Mouse (Mus musculus) testis, adult 2 months (tissue): ENCODE data around the gene Arid1b.

Source experiments
- CTCF ChIP-seq: fragments of 200-500 bp; IDR thresholded peaks from 2 replicates; pipeline ENCODE4 v1.5.1; 2012; ENCODE audit warnings: low read depth, mild to moderate bottlenecking, inconsistent platforms, low read length, moderate library complexity; ENCODE audit not compliant: control insufficient read depth, insufficient read depth, insufficient replicate concordance
- POLR2A ChIP-seq: fragments of 200-500 bp; IDR thresholded peaks from 2 replicates; pipeline ENCODE4 v1.6.1; 2012; ENCODE audit warnings: low read depth, mild to moderate bottlenecking, inconsistent platforms, low read length, moderate library complexity; ENCODE audit not compliant: control insufficient read depth

- TF ChIP-seq POLR2A (no peak), CTCF (no peak)
Observed at GRCm38 (mm10) chr17:5247247-5247646, 253.1 kb downstream of the Arid1b start.
